Comparison of ENCODE assay signal across 27 mouse cellular contexts in genomic region chr9:75517751-75518150, GRCm38 (mm10). TPM values are rescaled to one million over a fixed set of nuclear protein-coding genes. Genes with fewer than 3 reads are reported as not detected.
DNase-seq lines count a peak whose midpoint lies in the region; ATAC-seq lines count a peak whose summit lies in the region.
"Had no signal": no experiment of that assay in that cellular context is flagged by ENCODE, and none has a peak within 500 bp of the region (broad histone marks: within the 10 kb centered on the region; RNA-seq: fewer than 3 reads in every experiment).

No protein-coding gene starts in this region.

- no peaks in the 10 kb centered on the region for H3K4me1 ChIP-seq in kidney, embryonic 15.5 days
- H3K4me1 ChIP-seq in brown adipose tissue, adult 24 weeks (ENCODE audit: control insufficient read depth, insufficient read depth, insufficient read length, low read length) = no peaks in the 10 kb centered on the region
- peaks cover 11% of the 10 kb centered on the region for H3K4me1 ChIP-seq in embryonic facial prominence, embryonic 10.5 days
- H3K4me1 ChIP-seq in intestine, embryonic 16.5 days (ENCODE audit: control insufficient read depth, insufficient read depth, low read length) = no peaks in the 10 kb centered on the region
- H3K4me1 ChIP-seq: forebrain, embryonic 13.5 days; heart, embryonic 12.5 days; heart, embryonic 15.5 days; hindbrain, embryonic 13.5 days; intestine, embryonic 15.5 days had no signal

- no peak for DNase-seq in kidney, adult 18-20 months
- DNase-seq in embryo, embryonic 10.5 days (ENCODE audit: low spot score) = peak; percentile 37
- peak; percentile 42 for DNase-seq in embryonic facial prominence, embryonic 10.5 days (ENCODE audit: low spot score)
- DNase-seq in adrenal gland, adult 18-20 months (ENCODE audit: low spot score in 2 of 2) = no peak
- no peak for DNase-seq in layer of hippocampus, adult 11-12 months (ENCODE audit: low spot score)
- DNase-seq: adrenal gland, postnatal 10 days; adrenal gland, postnatal 36 days; cerebellum, adult 11 months; cerebellum, adult 2 months; cerebellum, adult 9-11 months; cerebellum, postnatal 25 days; gastrocnemius, postnatal 14 days; heart, postnatal 10 days; heart, postnatal 36 days had no signal

- H3K9me3 ChIP-seq in kidney, embryonic 15.5 days (replicated peaks) = no peaks in the 10 kb centered on the region
- H3K9me3 ChIP-seq in embryonic facial prominence, embryonic 10.5 days = no peaks in the 10 kb centered on the region
- H3K9me3 ChIP-seq in intestine, embryonic 16.5 days (ENCODE audit: control insufficient read depth, low read length) = no peaks in the 10 kb centered on the region
- H3K9me3 ChIP-seq: forebrain, embryonic 10.5 days; forebrain, embryonic 13.5 days; heart, embryonic 12.5 days; heart, embryonic 15.5 days; hindbrain, embryonic 10.5 days; hindbrain, embryonic 13.5 days; intestine, embryonic 15.5 days had no signal

- no peak overlapping the region for H3K4me3 ChIP-seq in kidney, embryonic 15.5 days (replicated peaks)
- H3K4me3 ChIP-seq in brown adipose tissue, adult 24 weeks (ENCODE audit: insufficient read depth, low read depth, low read length) = no peak overlapping the region
- H3K4me3 ChIP-seq in embryonic facial prominence, embryonic 10.5 days = no peak overlapping the region
- H3K4me3 ChIP-seq in intestine, embryonic 16.5 days (ENCODE audit: low read length) = no peak overlapping the region
- H3K4me3 ChIP-seq: forebrain, embryonic 10.5 days; forebrain, embryonic 13.5 days; heart, embryonic 12.5 days; heart, embryonic 15.5 days; hindbrain, embryonic 10.5 days; hindbrain, embryonic 13.5 days; intestine, embryonic 15.5 days had no signal

- H3K36me3 ChIP-seq in kidney, embryonic 15.5 days = peaks cover 48% of the 10 kb centered on the region
- peaks cover 45% of the 10 kb centered on the region for H3K36me3 ChIP-seq in embryonic facial prominence, embryonic 10.5 days (replicated peaks)
- H3K36me3 ChIP-seq in intestine, embryonic 16.5 days (ENCODE audit: control insufficient read depth, insufficient read depth, low read length) = no peaks in the 10 kb centered on the region

- H3K27me3 ChIP-seq in kidney, embryonic 15.5 days = no peaks in the 10 kb centered on the region
- no peaks in the 10 kb centered on the region for H3K27me3 ChIP-seq in embryonic facial prominence, embryonic 10.5 days (replicated peaks; ENCODE audit: low read depth, poor library complexity, severe bottlenecking)
- no peaks in the 10 kb centered on the region for H3K27me3 ChIP-seq in intestine, embryonic 16.5 days (replicated peaks; ENCODE audit: control insufficient read depth, insufficient read depth, low read length)
- H3K27me3 ChIP-seq: forebrain, embryonic 13.5 days; heart, embryonic 12.5 days; heart, embryonic 15.5 days; hindbrain, embryonic 13.5 days; intestine, embryonic 15.5 days had no signal

- H3K4me2 ChIP-seq in kidney, embryonic 15.5 days = no peak overlapping the region
- H3K4me2 ChIP-seq in intestine, embryonic 16.5 days (ENCODE audit: low read depth, low read length) = no peak overlapping the region
- H3K4me2 ChIP-seq: forebrain, embryonic 13.5 days; heart, embryonic 12.5 days; heart, embryonic 15.5 days; hindbrain, embryonic 13.5 days; intestine, embryonic 15.5 days had no signal

- 0 out of 2 replicates have a peak, but pooled peaks have one; percentile 10 for ATAC-seq in kidney, embryonic 15.5 days (replicated peaks; ENCODE audit: low FRiP score)
- ATAC-seq in intestine, embryonic 16.5 days = no peak
- ATAC-seq: CD4-positive, CD25-positive, alpha-beta regulatory T cell, adult 4 months; forebrain, embryonic 13.5 days; forebrain, embryonic 16.5 days; hindbrain, embryonic 16.5 days; intestine, embryonic 15.5 days had no signal

- H3K9ac ChIP-seq in kidney, embryonic 15.5 days = no peak overlapping the region
- H3K9ac ChIP-seq in intestine, embryonic 16.5 days (ENCODE audit: low read depth, low read length) = no peak overlapping the region
- H3K9ac ChIP-seq: forebrain, embryonic 13.5 days; heart, embryonic 12.5 days; heart, embryonic 15.5 days; hindbrain, embryonic 13.5 days; intestine, embryonic 15.5 days had no signal

- no peak overlapping the region for H3K27ac ChIP-seq in kidney, embryonic 15.5 days
- peak overlapping the region; percentile 19; the same call in 1 of the 2 replicates for H3K27ac ChIP-seq in brown adipose tissue, adult 24 weeks (replicated peaks; ENCODE audit: low read depth, low read length)
- H3K27ac ChIP-seq in embryonic facial prominence, embryonic 10.5 days (replicated peaks) = no peak overlapping the region
- no peak overlapping the region for H3K27ac ChIP-seq in intestine, embryonic 16.5 days (ENCODE audit: low read length)
- H3K27ac ChIP-seq: forebrain, embryonic 10.5 days; forebrain, embryonic 13.5 days; heart, embryonic 15.5 days; hindbrain, embryonic 10.5 days; hindbrain, embryonic 13.5 days; intestine, embryonic 15.5 days had no signal

- WGBS in kidney, embryonic 15.5 days = 68% methylated on average over 3 of the region's 3 CpGs
- WGBS in embryonic facial prominence, embryonic 10.5 days = 61% methylated on average over 3 of the region's 3 CpGs
- 71% methylated on average over 3 of the region's 3 CpGs for WGBS in intestine, embryonic 16.5 days

RNA-seq across cellular contexts. Expression of gene Tmod3, which starts 41.7 kb away (rescaled TPM):
- 143 and 144 TPM in 2 replicates for polyA plus RNA-seq in kidney, embryonic 15.5 days (2015; fragmentation: Nextera tagmentation; extraction: Ambion mirVana)
- polyA plus RNA-seq in brown adipose tissue, adult 24 weeks (2012; ENCODE audit: insufficient read depth, insufficient read length, missing spikeins) = 27.3 and 29.6 TPM in 2 replicates
- polyA plus RNA-seq in embryonic facial prominence, embryonic 10.5 days (2016; fragmentation: Nextera tagmentation; extraction: Ambion mirVana) = 81.0 and 99.2 TPM in 2 replicates
- total RNA-seq in adrenal gland, adult 18-20 months (2021) = 10 to 100 TPM; 57.4 to 60.2 TPM
- 102 and 104 TPM in 2 replicates for polyA plus RNA-seq in intestine, embryonic 16.5 days (2015; fragmentation: Nextera tagmentation; extraction: Ambion mirVana)

Comparison
In these comparisons a context has a peak if more than half of its experiments do, and no peak if none do; other contexts are left out.
1. DNase-seq: peak in embryo, embryonic 10.5 days (single experiment) and embryonic facial prominence, embryonic 10.5 days (single experiment); none in kidney, adult 18-20 months (single experiment), adrenal gland, adult 18-20 months (0 of 2) and layer of hippocampus, adult 11-12 months (single experiment).